Mouse (Mus musculus) olfactory bulb, adult 2 months (tissue): ENCODE results near the gene Smoc2.

Source experiments
- CTCF ChIP-seq: fragments of 200-500 bp; IDR thresholded peaks from 2 replicates; pipeline ENCODE4 v1.5.1; 2012; ENCODE audit warnings: low read depth, mild to moderate bottlenecking, low read length, moderate library complexity; ENCODE audit not compliant: insufficient read depth
- POLR2A ChIP-seq: fragments of 200-500 bp; IDR thresholded peaks from 2 replicates; pipeline ENCODE4 v1.6.1; 2012; ENCODE audit warnings: mild to moderate bottlenecking, low read depth, low read length, moderate library complexity; ENCODE audit not compliant: insufficient read depth

GRCm38 (mm10) chr17:14262217-14262616, 17.1 kb upstream of the Smoc2 start:
- TF ChIP-seq CTCF (no peak), POLR2A (no peak)
